Mouse (Mus musculus): Measurements from ENCODE around the gene Serinc4. TPM values are rescaled to one million over a fixed set of nuclear protein-coding genes. Genes with fewer than 3 reads are reported as not detected.

Serinc4 gene
- total and polyA plus RNA-seq, 3 experiments, result 0.38 to 1.2 TPM; not detected in 1

DNA sequence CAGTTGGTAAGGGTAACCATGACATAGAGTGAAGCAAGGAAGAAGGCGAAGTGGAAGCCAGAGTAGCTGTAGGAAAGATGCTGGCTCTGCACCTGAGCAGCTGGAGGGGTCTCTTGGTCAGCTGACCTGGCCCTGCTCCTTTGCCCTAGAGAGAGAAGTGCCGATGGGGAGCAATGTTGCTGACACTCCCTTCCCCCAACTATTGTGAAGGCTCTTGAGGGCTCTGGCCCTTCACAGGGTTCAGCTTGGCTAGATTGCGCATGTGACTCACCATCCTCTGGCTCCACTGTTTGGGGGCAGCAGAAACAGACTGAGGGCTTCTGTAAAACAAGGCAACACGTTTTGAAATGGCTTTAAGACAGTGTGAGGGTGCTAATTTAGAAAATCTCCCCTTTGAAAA lies 4.2 kb downstream of the Serinc4 start:
- H3K36me3 ChIP-seq (ENCODE audit: control insufficient read depth in 1 of 2, insufficient read depth in 2 of 2, low read length in 2 of 2), result peaks cover 0 to 20% of the 10 kb centered on the region in 2 experiments; a peak in 2 of 4 replicates
- H3K4me1 ChIP-seq (ENCODE audit: control insufficient read depth in 1 of 2, insufficient read depth in 2 of 2, low read length in 2 of 2), result peaks cover 9 to 16% of the 10 kb centered on the region in 2 experiments
- no peak overlapping the region for H3K4me3 ChIP-seq (ENCODE audit: control insufficient read depth in 1 of 2, insufficient read depth in 1 of 2, low read depth in 2 of 2, low read length in 2 of 2)

DNA sequence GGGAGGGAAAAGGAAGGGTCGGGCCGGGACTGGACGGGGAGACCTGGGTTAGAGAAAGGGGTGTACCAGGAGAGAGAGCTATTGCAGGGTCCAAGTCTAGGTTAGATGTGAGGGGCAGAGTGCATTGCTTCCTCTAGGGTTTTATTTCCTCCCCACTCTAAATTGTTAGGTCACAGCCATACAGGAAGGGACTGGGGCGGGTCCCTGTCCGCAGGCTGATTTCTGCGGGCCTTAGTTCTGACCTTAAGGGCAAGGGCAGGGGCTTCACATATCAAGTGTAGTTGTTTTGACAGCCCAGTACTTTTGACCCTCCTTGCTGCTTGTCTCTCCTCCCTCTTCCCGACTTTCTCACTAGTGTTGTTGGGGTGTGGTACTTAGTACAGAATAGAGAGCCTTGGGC lies 6.5 kb downstream of the Serinc4 start:
- peaks cover 18 to 30% of the 10 kb centered on the region in 2 experiments for H3K4me1 ChIP-seq (ENCODE audit: control insufficient read depth in 1 of 2, insufficient read depth in 2 of 2, low read length in 2 of 2)
- peak overlapping the region; percentile 11; the same call in 1 of the 2 replicates for H3K27ac ChIP-seq (ENCODE audit: control insufficient read depth, low read depth, low read length)

More for the DNA sequence above, 4.2 kb downstream of the Serinc4 start:
- H3K27ac ChIP-seq (ENCODE audit: control insufficient read depth, low read depth, low read length), result no peak overlapping the region
- no peak for TF ChIP-seq UBTF (IDR thresholded peaks at IDR 0.05; ENCODE audit: borderline replicate concordance, insufficient read depth, low read depth, low read length)
- no peak for TF ChIP-seq MAX (IDR thresholded peaks at IDR 0.05; ENCODE audit: low read length)
- no peak for TF ChIP-seq NRF1 (IDR thresholded peaks at IDR 0.05; ENCODE audit: insufficient read depth, low read depth, low read length, poor library complexity, severe bottlenecking)
- TF ChIP-seq CTCF (IDR thresholded peaks at IDR 0.05 in 2 of 3, conservative IDR thresholded peaks at IDR 0.05 in 1 of 3; ENCODE audit: control insufficient read depth in 1 of 3, insufficient read depth in 1 of 3, low read depth in 2 of 3, low read length in 3 of 3, poor library complexity in 1 of 3, severe bottlenecking in 1 of 3), result no peak
- no peak for TF ChIP-seq HCFC1 (IDR thresholded peaks at IDR 0.05; ENCODE audit: low read depth, low read length)
- no peak for TF ChIP-seq CHD2 (IDR thresholded peaks at IDR 0.05; ENCODE audit: low read length)
- TF ChIP-seq GABPA (IDR thresholded peaks at IDR 0.05; ENCODE audit: low read depth, low read length), result no peak
- H3K9ac ChIP-seq (ENCODE audit: control insufficient read depth, low read depth, low read length, poor library complexity, severe bottlenecking), result no peak overlapping the region
- no peak for DNase-seq (ENCODE audit: low read depth, low spot score)
- H3K79me2 ChIP-seq (ENCODE audit: control insufficient read depth, insufficient read depth, low read length, poor library complexity), result peaks cover 22% of the 10 kb centered on the region
- H3K9me3 ChIP-seq (replicated peaks; ENCODE audit: insufficient read depth, low read length), result no peaks in the 10 kb centered on the region
- no peaks in the 10 kb centered on the region for H3K27me3 ChIP-seq (ENCODE audit: control insufficient read depth in 1 of 2, insufficient read depth in 2 of 2, low read length in 2 of 2)

DNA sequence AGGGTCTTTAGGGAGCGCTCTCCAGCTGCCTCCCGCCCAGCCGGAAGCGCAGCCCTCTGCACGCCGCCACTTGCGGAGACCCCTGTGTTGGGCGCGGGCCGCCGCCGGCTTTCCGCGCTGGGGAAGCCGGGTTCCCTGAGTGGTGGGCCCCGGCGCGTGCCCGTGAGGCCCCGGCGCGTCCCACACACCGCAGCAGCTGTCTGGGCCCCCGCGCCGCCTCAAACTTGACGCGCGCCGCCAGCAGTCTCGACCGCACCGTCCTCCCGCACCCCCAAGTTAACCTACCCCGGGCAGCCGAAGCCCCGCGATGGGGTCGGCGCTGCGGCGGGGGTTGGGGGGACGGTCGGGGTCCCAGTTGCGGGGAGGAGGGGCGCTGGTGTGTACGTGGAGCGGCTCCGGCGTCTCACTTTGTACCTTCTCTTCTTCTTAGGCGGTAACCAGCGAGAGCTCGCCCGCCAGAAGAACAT lies 7.0 kb downstream of the Serinc4 start:
- DNase-seq (ENCODE audit: low read depth, low spot score), result no peak
- H3K79me2 ChIP-seq (ENCODE audit: control insufficient read depth, insufficient read depth, low read length, poor library complexity), result peaks cover 19% of the 10 kb centered on the region
- H3K36me3 ChIP-seq (ENCODE audit: control insufficient read depth in 1 of 2, insufficient read depth in 2 of 2, low read length in 2 of 2), result peaks cover 0 to 30% of the 10 kb centered on the region in 2 experiments; a peak in 2 of 4 replicates
- no peaks in the 10 kb centered on the region for H3K9me3 ChIP-seq (replicated peaks; ENCODE audit: insufficient read depth, low read length)
- peak overlapping the region; percentile 79 for H3K27ac ChIP-seq (ENCODE audit: control insufficient read depth, low read depth, low read length)
- TF ChIP-seq USF1 (IDR thresholded peaks at IDR 0.05; ENCODE audit: low read depth, low read length), result no peak
- TF ChIP-seq SIN3A (IDR thresholded peaks at IDR 0.05; ENCODE audit: low read length), result peak; percentile 36; the same call in 1 of the 2 replicates
- TF ChIP-seq UBTF (IDR thresholded peaks at IDR 0.05; ENCODE audit: borderline replicate concordance, insufficient read depth, low read depth, low read length), result 0 out of 2 replicates have a peak, but pooled peaks have one; percentile 27
- no peak for TF ChIP-seq CTCF (IDR thresholded peaks at IDR 0.05 in 2 of 3, conservative IDR thresholded peaks at IDR 0.05 in 1 of 3; ENCODE audit: control insufficient read depth in 1 of 3, insufficient read depth in 1 of 3, low read depth in 2 of 3, low read length in 3 of 3, poor library complexity in 1 of 3, severe bottlenecking in 1 of 3)
- TF ChIP-seq CHD1 (IDR thresholded peaks at IDR 0.05; ENCODE audit: low read depth, low read length), result no peak
- no peaks in the 10 kb centered on the region for H3K27me3 ChIP-seq (ENCODE audit: control insufficient read depth in 1 of 2, insufficient read depth in 2 of 2, low read length in 2 of 2)
- peak overlapping the region; percentile 84 for H3K9ac ChIP-seq (ENCODE audit: control insufficient read depth, low read depth, low read length, poor library complexity, severe bottlenecking)
- peaks cover 18 to 35% of the 10 kb centered on the region in 2 experiments for H3K4me1 ChIP-seq (ENCODE audit: control insufficient read depth in 1 of 2, insufficient read depth in 2 of 2, low read length in 2 of 2)
- H3K4me3 ChIP-seq (ENCODE audit: control insufficient read depth in 1 of 2, insufficient read depth in 1 of 2, low read depth in 2 of 2, low read length in 2 of 2), result peak overlapping the region; percentile 82 to 89

More for the DNA sequence above, 6.5 kb downstream of the Serinc4 start:
- TF ChIP-seq JUND (IDR thresholded peaks at IDR 0.05; ENCODE audit: low read depth, low read length), result no peak
- TF ChIP-seq SIN3A (IDR thresholded peaks at IDR 0.05; ENCODE audit: low read length), result peak; percentile 13; the same call in 1 of the 2 replicates
- H3K9ac ChIP-seq (ENCODE audit: control insufficient read depth, low read depth, low read length, poor library complexity, severe bottlenecking), result peak overlapping the region; percentile 84
- DNase-seq (ENCODE audit: low read depth, low spot score), result peak; percentile 43
- peaks cover 19% of the 10 kb centered on the region for H3K79me2 ChIP-seq (ENCODE audit: control insufficient read depth, insufficient read depth, low read length, poor library complexity)
- no peaks in the 10 kb centered on the region for H3K9me3 ChIP-seq (replicated peaks; ENCODE audit: insufficient read depth, low read length)
- peak overlapping the region; percentile 82 to 89 for H3K4me3 ChIP-seq (ENCODE audit: control insufficient read depth in 1 of 2, insufficient read depth in 1 of 2, low read depth in 2 of 2, low read length in 2 of 2)
- peaks cover 0 to 27% of the 10 kb centered on the region in 2 experiments; a peak in 2 of 4 replicates for H3K36me3 ChIP-seq (ENCODE audit: control insufficient read depth in 1 of 2, insufficient read depth in 2 of 2, low read length in 2 of 2)
- no peaks in the 10 kb centered on the region for H3K27me3 ChIP-seq (ENCODE audit: control insufficient read depth in 1 of 2, insufficient read depth in 2 of 2, low read length in 2 of 2)
